Mouse (Mus musculus) stomach, embryonic 14.5 days (tissue): Measurements from ENCODE around the gene Gstp2. TPM values are rescaled to one million over a fixed set of nuclear protein-coding genes. Genes with fewer than 3 reads are reported as not detected.

Source experiments
- ATAC-seq: fragments of 200-750 bp; cut with Nextera tagmentation; 2 replicates; pipeline ENCODE4 v1.8.0; 2017; ENCODE audit warnings: low read depth, moderate TSS enrichment; ENCODE audit not compliant: insufficient number of reproducible peaks, insufficient read depth, low FRiP score
- H3K27ac ChIP-seq: fragments of 300-500 bp; sonication (generic); 2 replicates; pipeline ENCODE4 v1.5.1; 2014; ENCODE audit warnings: mild to moderate bottlenecking, low read length, moderate library complexity, mixed read lengths
- H3K27me3 ChIP-seq: fragments of 300-500 bp; sonication (generic); 2 replicates; pipeline ENCODE4 v1.6.1; 2014; ENCODE audit warnings: low read length, control low read depth, mixed read lengths; ENCODE audit not compliant: control insufficient read depth, insufficient read depth
- H3K36me3 ChIP-seq: fragments of 300-500 bp; sonication (generic); 2 replicates; pipeline ENCODE4 v1.6.1; 2014; ENCODE audit warnings: mild to moderate bottlenecking, control low read depth, low read length, moderate library complexity, mixed read lengths; ENCODE audit not compliant: control insufficient read depth, insufficient read depth
- H3K4me1 ChIP-seq: fragments of 300-500 bp; sonication (generic); 2 replicates; pipeline ENCODE4 v1.6.1; 2014; ENCODE audit warnings: low read length, control low read depth, mixed read lengths; ENCODE audit not compliant: control insufficient read depth, insufficient read depth
- H3K4me2 ChIP-seq: fragments of 300-500 bp; sonication (generic); replicated peaks from 2 replicates; pipeline ENCODE4 v1.6.1; 2014; ENCODE audit warnings: low read depth, low read length, control low read depth
- H3K4me3 ChIP-seq: fragments of 300-500 bp; sonication (generic); 2 replicates; pipeline ENCODE4 v1.5.1; 2014; ENCODE audit warnings: low read depth, low read length, control low read depth
- H3K9ac ChIP-seq: fragments of 300-500 bp; sonication (generic); replicated peaks from 2 replicates; pipeline ENCODE4 v1.6.1; 2014; ENCODE audit warnings: low read depth, mild to moderate bottlenecking, control low read depth, low read length, moderate library complexity, mixed read lengths
- H3K9me3 ChIP-seq: fragments of 300-500 bp; sonication (generic); 2 replicates; pipeline ENCODE4 v1.6.1; 2016; ENCODE audit warnings: low read depth, low read length, control low read depth; ENCODE audit not compliant: control insufficient read depth
- WGBS: fragments of 180-500 bp; shearing (Covaris S2); extraction: QIAGEN DNeasy Blood & Tissue Kit; methylation state at CpG from one replicate; pipeline ENCODE4 v1.1.7; 2014; 5-methylcytosine and 5-hydroxymethylcytosine counted together
- polyA plus RNA-seq: library from polyadenylated mRNA; unstranded; fragments of >200 nt; fragmentation: Nextera tagmentation; extraction: Ambion mirVana; gene quantifications from 2 replicates; pipeline ENCODE4 v1.2.1, GENCODE M21; 2014

The Gstp2 gene
- polyA plus RNA-seq, 1 experiment from 2014 or later, result 18.0 TPM

DNA sequence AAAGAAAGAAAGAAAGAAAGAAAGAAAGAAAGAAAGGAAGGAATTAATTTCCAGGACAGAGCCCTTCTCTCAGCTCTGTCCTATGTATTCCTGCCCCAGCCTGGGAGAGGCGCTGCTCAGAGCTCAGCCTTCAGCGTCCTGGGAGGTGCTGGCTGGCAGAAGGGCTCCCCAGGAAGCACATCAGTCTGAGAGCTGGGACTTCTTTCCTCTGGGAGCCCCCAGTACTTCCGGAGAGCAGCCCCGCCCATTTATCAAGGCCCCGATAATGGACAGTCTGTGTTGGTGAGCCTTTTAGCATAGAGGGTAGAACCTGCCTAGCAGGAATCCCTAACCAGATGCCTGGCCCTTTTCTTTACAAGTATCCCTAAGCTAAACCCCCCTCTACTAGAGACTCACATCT lies 42.3 kb upstream of the Gstp2 start:
- H3K4me2 ChIP-seq, result no peak overlapping the region
- H3K4me3 ChIP-seq, result no peak overlapping the region
- H3K27me3 ChIP-seq, result no peaks in the 10 kb centered on the region
- no peak overlapping the region for H3K9ac ChIP-seq
- no peak overlapping the region for H3K27ac ChIP-seq
- H3K4me1 ChIP-seq, result no peaks in the 10 kb centered on the region
- H3K9me3 ChIP-seq, result no peaks in the 10 kb centered on the region
- 38% methylated on average over 5 of the region's 5 CpGs for WGBS
- ATAC-seq, result no peak
- H3K36me3 ChIP-seq, result no peaks in the 10 kb centered on the region

DNA sequence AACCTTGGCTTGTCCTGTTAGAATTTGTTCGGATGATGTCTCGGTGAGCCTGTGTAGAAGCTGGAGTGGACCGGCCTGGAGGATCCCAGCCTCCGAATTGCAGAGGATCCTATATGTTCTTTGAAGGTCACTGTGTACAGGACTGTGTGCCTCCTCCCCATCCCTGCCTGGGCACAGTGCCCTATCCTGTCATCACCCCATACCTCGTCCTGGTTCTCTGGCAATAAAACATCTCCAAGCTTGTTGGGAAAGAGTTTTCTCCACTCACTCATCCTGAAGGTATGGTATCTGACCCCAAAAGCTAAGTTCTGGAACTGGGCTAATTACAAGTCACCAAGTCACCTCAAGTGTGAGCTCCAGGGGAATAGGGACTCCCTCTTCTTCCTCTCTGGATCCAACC lies 41.3 kb upstream of the Gstp2 start:
- Histone ChIP-seq H3K27ac (no peak overlapping the region), H3K4me2 (no peak overlapping the region), H3K9me3 (no peaks in the 10 kb centered on the region), H3K4me3 (no peak overlapping the region), H3K36me3 (no peaks in the 10 kb centered on the region), H3K4me1 (no peaks in the 10 kb centered on the region), H3K9ac (no peak overlapping the region), H3K27me3 (no peaks in the 10 kb centered on the region)
- ATAC-seq, result no peak
- 86% methylated on average over 5 of the region's 5 CpGs for WGBS

DNA sequence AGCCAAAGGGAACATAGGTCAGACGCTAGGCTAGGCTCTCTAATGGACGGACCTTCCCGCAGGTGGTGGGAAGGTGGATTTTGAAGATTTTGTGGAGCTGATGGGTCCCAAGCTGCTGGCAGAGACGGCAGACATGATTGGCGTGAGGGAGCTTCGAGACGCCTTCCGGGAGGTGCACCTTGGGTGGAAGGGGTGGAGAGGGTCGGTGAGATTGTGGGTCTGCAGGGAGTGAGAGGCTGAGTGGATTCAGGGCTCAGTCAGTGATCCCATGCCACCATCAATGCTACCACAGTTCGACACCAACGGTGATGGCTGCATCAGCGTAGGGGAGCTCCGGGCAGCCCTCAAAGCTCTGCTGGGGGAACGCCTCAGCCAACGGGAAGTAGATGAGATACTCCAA lies 40.3 kb upstream of the Gstp2 start:
- Histone ChIP-seq H3K4me2 (no peak overlapping the region), H3K9ac (no peak overlapping the region), H3K36me3 (no peaks in the 10 kb centered on the region), H3K4me1 (no peaks in the 10 kb centered on the region), H3K27me3 (no peaks in the 10 kb centered on the region), H3K27ac (no peak overlapping the region), H3K9me3 (no peaks in the 10 kb centered on the region), H3K4me3 (no peak overlapping the region)
- no peak for ATAC-seq
- WGBS, result 91% methylated on average over 15 of the region's 15 CpGs

DNA sequence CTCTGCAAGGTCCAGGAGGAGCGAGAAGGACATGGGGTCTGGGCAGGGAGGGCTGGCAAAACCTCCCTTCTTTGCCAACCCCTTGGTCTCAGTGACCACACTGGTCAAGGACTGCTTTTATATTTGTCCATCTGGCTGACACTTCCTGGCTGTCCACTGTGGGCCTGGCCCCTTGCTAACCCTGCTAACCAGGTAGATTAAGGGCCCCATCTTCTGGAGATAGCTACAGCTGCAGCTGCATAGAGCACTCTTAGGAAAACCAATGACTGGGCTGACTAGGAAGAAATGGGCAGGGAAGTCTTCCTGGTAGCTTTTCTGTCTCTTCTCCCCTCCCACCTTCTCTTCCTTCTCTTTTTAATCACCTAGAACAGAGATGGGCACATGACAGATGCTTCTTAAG lies 39.2 kb upstream of the Gstp2 start:
- Histone ChIP-seq H3K9ac (no peak overlapping the region), H3K4me2 (no peak overlapping the region), H3K9me3 (no peaks in the 10 kb centered on the region), H3K27ac (no peak overlapping the region), H3K36me3 (no peaks in the 10 kb centered on the region), H3K4me3 (no peak overlapping the region), H3K4me1 (no peaks in the 10 kb centered on the region), H3K27me3 (no peaks in the 10 kb centered on the region)
- WGBS, result 88% methylated on average over 1 of the region's 1 CpGs
- ATAC-seq, result no peak

DNA sequence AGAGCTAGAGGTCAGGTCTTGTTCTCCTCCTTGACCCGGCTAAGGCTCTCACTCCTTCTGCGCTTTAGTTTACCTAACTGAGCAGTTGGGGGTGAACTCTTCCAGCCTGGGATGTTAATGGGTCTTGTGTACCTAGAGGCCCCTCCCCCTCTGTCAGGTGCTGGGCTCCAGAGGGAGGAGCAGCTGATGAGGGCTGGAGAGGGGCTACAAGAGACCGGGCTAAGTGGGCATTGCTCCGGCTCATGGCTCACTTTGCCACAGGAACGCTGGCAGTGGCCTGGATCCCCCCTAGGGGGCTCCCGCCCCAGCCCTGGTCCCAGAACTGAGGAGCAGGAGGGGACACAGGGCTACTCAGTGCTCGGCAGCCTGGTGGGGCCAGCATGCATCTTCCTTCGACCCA lies 38.0 kb upstream of the Gstp2 start:
- H3K4me1 ChIP-seq, result no peaks in the 10 kb centered on the region
- ATAC-seq, result no peak
- no peaks in the 10 kb centered on the region for H3K36me3 ChIP-seq
- no peak overlapping the region for H3K27ac ChIP-seq
- H3K4me3 ChIP-seq, result no peak overlapping the region
- no peak overlapping the region for H3K4me2 ChIP-seq
- no peaks in the 10 kb centered on the region for H3K9me3 ChIP-seq
- no peaks in the 10 kb centered on the region for H3K27me3 ChIP-seq
- no peak overlapping the region for H3K9ac ChIP-seq
- 17% methylated on average over 8 of the region's 8 CpGs for WGBS

DNA sequence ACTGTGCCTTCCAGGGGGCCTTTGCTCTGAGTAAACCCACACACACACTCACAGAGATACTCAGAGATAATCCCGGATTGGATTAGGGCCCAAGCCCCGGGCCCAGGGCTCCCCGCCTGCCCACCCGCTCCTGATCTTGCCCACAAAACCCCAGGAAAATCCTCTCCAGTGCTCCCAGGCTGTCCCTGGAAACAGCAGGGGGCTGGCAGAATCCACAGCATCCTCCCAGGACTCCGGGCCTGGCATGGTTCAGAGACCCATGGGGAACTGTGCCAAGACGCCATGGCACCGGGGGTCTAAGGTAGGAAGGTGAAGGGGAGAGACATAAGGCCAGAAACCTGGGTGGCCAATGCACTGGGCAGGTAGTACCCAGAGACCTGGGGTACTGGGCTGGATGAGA lies 37.5 kb upstream of the Gstp2 start:
- Histone ChIP-seq H3K36me3 (no peaks in the 10 kb centered on the region), H3K4me3 (no peak overlapping the region), H3K27ac (no peak overlapping the region), H3K9me3 (no peaks in the 10 kb centered on the region), H3K9ac (no peak overlapping the region), H3K4me1 (no peaks in the 10 kb centered on the region), H3K4me2 (no peak overlapping the region), H3K27me3 (no peaks in the 10 kb centered on the region)
- 83% methylated on average over 7 of the region's 7 CpGs for WGBS
- no peak for ATAC-seq

DNA sequence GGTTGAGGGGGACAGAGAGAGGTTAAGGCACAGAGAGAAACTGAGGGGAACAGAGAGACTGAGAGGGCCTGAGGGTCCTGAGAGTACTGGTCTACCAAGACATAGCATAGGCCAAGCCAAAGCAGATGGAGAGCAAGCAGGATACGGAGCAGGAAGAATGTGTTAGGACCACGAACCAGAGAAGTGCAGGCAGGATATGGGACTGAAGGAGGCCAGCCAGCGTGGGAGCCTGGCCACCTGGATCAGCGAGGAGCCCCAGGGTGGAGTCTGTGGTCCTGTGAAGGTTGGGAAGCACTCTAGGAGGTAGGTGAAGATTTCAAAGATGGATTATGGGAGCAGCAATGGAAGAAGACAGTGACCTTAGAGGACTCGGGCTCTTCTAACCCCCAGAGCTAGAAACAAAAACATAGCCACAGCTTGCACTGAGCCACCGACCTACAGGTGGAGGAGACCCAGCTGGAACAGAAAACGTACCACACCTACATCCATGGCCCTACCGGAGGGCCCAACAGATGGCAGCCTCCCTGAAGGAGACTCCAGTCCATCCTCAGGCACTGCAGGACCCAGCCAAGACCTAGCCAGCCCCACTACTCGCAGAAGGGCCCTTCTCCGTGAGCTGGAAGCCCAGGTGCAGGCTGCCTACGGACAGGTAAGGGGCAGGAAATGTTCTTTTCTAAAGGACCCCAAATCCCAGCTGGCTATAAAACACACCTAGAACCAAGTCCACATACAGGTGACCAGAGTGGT lies 36.6 kb upstream of the Gstp2 start:
- 82% methylated on average over 11 of the region's 11 CpGs for WGBS
- H3K9me3 ChIP-seq, result no peaks in the 10 kb centered on the region
- no peaks in the 10 kb centered on the region for H3K36me3 ChIP-seq
- H3K4me1 ChIP-seq, result no peaks in the 10 kb centered on the region
- H3K9ac ChIP-seq, result no peak overlapping the region
- no peak overlapping the region for H3K4me2 ChIP-seq
- no peak overlapping the region for H3K4me3 ChIP-seq
- no peaks in the 10 kb centered on the region for H3K27me3 ChIP-seq
- no peak overlapping the region for H3K27ac ChIP-seq
- no peak for ATAC-seq

DNA sequence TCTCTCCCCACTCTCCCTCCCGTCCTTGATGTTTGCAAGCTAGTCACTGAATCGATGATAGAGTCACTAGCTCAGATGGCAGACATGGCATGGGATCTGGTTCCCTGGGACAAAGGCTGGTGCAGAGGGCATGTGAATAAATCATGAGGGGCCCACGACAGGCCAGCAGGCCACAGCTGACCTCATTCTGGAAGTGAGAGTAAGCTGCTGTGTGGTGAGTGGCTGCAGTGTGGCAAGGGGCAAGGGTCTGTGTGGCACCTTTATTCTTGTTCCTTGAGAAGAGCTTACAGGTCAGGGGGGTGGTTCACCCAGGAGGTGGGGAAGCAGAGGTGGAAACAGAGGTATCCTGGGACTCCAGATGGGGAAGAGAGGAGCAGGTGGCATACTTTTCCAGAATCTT lies 35.6 kb upstream of the Gstp2 start, which contains the start of gene Cabp2:
TSS of gene Cabp2 (plus strand) at position 185 of the 400 bp plus-strand sequence.
- H3K27me3 ChIP-seq, result no peaks in the 10 kb centered on the region
- H3K9me3 ChIP-seq, result no peaks in the 10 kb centered on the region
- H3K4me1 ChIP-seq, result no peaks in the 10 kb centered on the region
- H3K27ac ChIP-seq, result no peak within 1 kb of the TSS
- no peak within 1 kb of the TSS for H3K9ac ChIP-seq
- H3K4me3 ChIP-seq, result no peak within 1 kb of the TSS
- WGBS, result 59% methylated on average over 3 of the region's 3 CpGs
- no peak for ATAC-seq
- no peak within 1 kb of the TSS for H3K4me2 ChIP-seq
- no peaks in the 10 kb centered on the region for H3K36me3 ChIP-seq

DNA sequence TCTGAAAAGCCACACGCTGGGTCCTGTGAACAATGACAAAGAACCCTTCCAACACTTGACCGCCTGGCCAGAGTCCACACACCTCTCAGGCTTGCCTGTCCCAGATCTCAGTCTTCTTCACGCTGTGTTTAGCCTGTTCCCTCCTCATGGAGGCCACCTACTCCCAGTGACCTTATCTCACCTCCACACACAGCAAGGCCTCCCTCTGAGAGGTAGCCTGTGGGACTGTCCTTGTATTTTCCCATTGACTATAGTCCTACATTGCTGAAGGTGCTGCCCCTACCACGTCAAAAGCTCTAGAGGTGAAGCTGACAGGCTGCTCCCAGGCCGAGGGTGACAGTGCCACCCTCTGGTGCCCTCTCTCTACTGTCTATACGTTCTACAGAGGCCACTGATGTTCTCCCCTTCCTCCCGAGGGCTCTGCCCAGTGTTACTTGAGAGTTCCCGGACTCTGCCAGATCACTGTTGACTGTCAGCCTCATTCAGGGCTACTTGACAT lies 34.7 kb upstream of the Gstp2 start:
- Histone ChIP-seq H3K4me2 (no peak overlapping the region), H3K4me1 (no peaks in the 10 kb centered on the region)
- peak; percentile 42; the same call in 1 of the 2 replicates for ATAC-seq

More for the DNA sequence above, 34.7 kb upstream of the Gstp2 start:
- Histone ChIP-seq H3K9ac (no peak overlapping the region), H3K36me3 (no peaks in the 10 kb centered on the region), H3K27ac (no peak overlapping the region), H3K9me3 (no peaks in the 10 kb centered on the region), H3K27me3 (no peaks in the 10 kb centered on the region), H3K4me3 (no peak overlapping the region)
- 63% methylated on average over 8 of the region's 8 CpGs for WGBS
